Mouse (Mus musculus): Measurements from ENCODE around the gene Gm45062. TPM values are rescaled to one million over a fixed set of nuclear protein-coding genes. Genes with fewer than 3 reads are reported as not detected.

Gm45062 gene
- polyA plus RNA-seq, 1 experiment = not detected

- H3K4me3 ChIP-seq (replicated peaks) = no peak overlapping the region
- no peaks in the 10 kb centered on the region for H3K36me3 ChIP-seq (ENCODE audit: control insufficient read depth)
- no peak for TF ChIP-seq GATA1 (IDR thresholded peaks at IDR 0.05; ENCODE audit: low read length)
- TF ChIP-seq TAL1 (IDR thresholded peaks at IDR 0.05; ENCODE audit: low read length) = no peak
- H3K9me3 ChIP-seq (ENCODE audit: control insufficient read depth, low read length) = no peaks in the 10 kb centered on the region
- no peaks in the 10 kb centered on the region for H3K27me3 ChIP-seq (ENCODE audit: control insufficient read depth)
- H3K4me1 ChIP-seq (ENCODE audit: control insufficient read depth) = peaks cover 2% of the 10 kb centered on the region; the same call in 1 of the 2 replicates
Measured at GRCm38 (mm10) chr6:8638122-8638521, 378.9 kb downstream of the Gm45062 start.

- Histone ChIP-seq H3K4me3 (replicated peaks) (no peak overlapping the region), H3K27me3 (ENCODE audit: control insufficient read depth) (no peaks in the 10 kb centered on the region), H3K4me1 (ENCODE audit: control insufficient read depth) (peaks cover 2% of the 10 kb centered on the region; the same call in 1 of the 2 replicates), H3K9me3 (ENCODE audit: control insufficient read depth, low read length) (no peaks in the 10 kb centered on the region), H3K36me3 (ENCODE audit: control insufficient read depth) (no peaks in the 10 kb centered on the region)
- no peak for TF ChIP-seq GATA1 (IDR thresholded peaks at IDR 0.05; ENCODE audit: low read length)
- TF ChIP-seq TAL1 (IDR thresholded peaks at IDR 0.05; ENCODE audit: low read length) = no peak
Measured at GRCm38 (mm10) chr6:8638899-8639298, 379.6 kb downstream of the Gm45062 start.

GRCm38 (mm10) chr6:8639526-8639925, 380.3 kb downstream of the Gm45062 start:
- no peaks in the 10 kb centered on the region for H3K27me3 ChIP-seq (ENCODE audit: control insufficient read depth)
- H3K4me1 ChIP-seq (ENCODE audit: control insufficient read depth) = peaks cover 2% of the 10 kb centered on the region
- no peaks in the 10 kb centered on the region for H3K9me3 ChIP-seq (ENCODE audit: control insufficient read depth, low read length)
- no peaks in the 10 kb centered on the region for H3K36me3 ChIP-seq (ENCODE audit: control insufficient read depth)
- no peak for TF ChIP-seq TAL1 (IDR thresholded peaks at IDR 0.05; ENCODE audit: low read length)
- no peak for TF ChIP-seq GATA1 (IDR thresholded peaks at IDR 0.05; ENCODE audit: low read length)
- no peak overlapping the region for H3K4me3 ChIP-seq (replicated peaks)

- no peak for TF ChIP-seq TAL1 (IDR thresholded peaks at IDR 0.05; ENCODE audit: low read length)
- TF ChIP-seq GATA1 (IDR thresholded peaks at IDR 0.05; ENCODE audit: low read length) = no peak
- Histone ChIP-seq H3K27me3 (ENCODE audit: control insufficient read depth) (no peaks in the 10 kb centered on the region), H3K4me3 (replicated peaks) (no peak overlapping the region), H3K36me3 (ENCODE audit: control insufficient read depth) (no peaks in the 10 kb centered on the region), H3K9me3 (ENCODE audit: control insufficient read depth, low read length) (no peaks in the 10 kb centered on the region), H3K4me1 (ENCODE audit: control insufficient read depth) (peaks cover 10% of the 10 kb centered on the region)
Measured at GRCm38 (mm10) chr6:8640863-8641262, 381.6 kb downstream of the Gm45062 start.

DNA sequence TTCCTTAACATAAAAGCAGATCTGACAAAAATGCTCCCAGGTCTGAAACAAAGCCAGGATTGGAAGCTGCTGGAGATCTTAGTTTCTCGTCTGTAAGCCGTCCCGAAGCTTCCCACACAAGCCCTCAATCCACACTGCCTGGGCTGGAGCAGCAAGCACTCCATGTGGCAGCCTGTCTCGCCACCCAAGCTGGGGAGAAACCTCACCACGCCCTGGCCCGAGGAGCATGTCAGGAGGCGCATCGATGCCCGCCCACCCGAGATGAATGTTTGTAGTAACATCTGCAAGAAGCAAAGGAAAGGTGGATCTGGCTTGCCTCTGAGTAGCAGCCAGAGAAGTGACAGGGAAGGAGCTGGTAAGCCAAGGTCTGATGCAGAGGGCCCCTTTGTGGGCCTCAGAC, 385.5 kb downstream of the Gm45062 start:
- Histone ChIP-seq H3K9me3 (ENCODE audit: control insufficient read depth, low read length) (no peaks in the 10 kb centered on the region), H3K4me3 (replicated peaks) (no peak overlapping the region), H3K27me3 (ENCODE audit: control insufficient read depth) (no peaks in the 10 kb centered on the region), H3K4me1 (ENCODE audit: control insufficient read depth) (peaks cover 44% of the 10 kb centered on the region), H3K36me3 (ENCODE audit: control insufficient read depth) (no peaks in the 10 kb centered on the region)
- TF ChIP-seq GATA1 (IDR thresholded peaks at IDR 0.05; ENCODE audit: low read length) (no peak), TAL1 (IDR thresholded peaks at IDR 0.05; ENCODE audit: low read length) (no peak)

DNA sequence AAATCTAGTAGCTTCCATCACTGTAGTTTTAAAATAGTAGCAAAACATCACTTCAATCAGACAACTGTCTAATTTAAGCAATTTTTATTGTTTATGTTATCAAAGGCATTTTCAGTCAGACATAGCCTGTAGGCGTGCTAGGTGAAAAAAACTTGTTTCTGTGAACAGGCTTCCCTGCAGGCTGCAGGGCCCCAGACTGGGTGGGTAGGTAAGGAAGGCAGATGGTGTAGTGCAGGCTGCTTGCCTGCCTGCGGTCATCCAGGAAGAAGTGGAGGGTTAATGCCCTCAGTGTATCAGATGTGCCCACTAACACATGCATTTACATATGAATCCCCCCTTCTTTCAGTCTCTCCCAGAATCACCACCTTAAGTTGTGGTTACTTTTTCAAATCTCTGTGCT, 386.5 kb downstream of the Gm45062 start:
- Histone ChIP-seq H3K36me3 (ENCODE audit: control insufficient read depth) (no peaks in the 10 kb centered on the region), H3K4me1 (ENCODE audit: control insufficient read depth) (peaks cover 46% of the 10 kb centered on the region), H3K9me3 (ENCODE audit: control insufficient read depth, low read length) (no peaks in the 10 kb centered on the region), H3K27me3 (ENCODE audit: control insufficient read depth) (no peaks in the 10 kb centered on the region), H3K4me3 (replicated peaks) (no peak overlapping the region)
- no peak for TF ChIP-seq TAL1 (IDR thresholded peaks at IDR 0.05; ENCODE audit: low read length)
- no peak for TF ChIP-seq GATA1 (IDR thresholded peaks at IDR 0.05; ENCODE audit: low read length)

Other genes with a start within 250 kb of the Gm45062 start
- not detected in 2 replicates for gene Col28a1, start 66.8 kb upstream of the Gm45062 start, polyA plus RNA-seq (2012)
- gene Mios, start 50.2 kb upstream of the Gm45062 start, polyA plus RNA-seq (2012) = 0.17 and 0.38 TPM in 2 replicates
- gene Rpa3, start 277 bp upstream of the Gm45062 start, polyA plus RNA-seq (2012) = 0.57 and 0.87 TPM in 2 replicates
- 0.62 and 1.5 TPM in 2 replicates for gene Umad1, start 162 bp upstream of the Gm45062 start, polyA plus RNA-seq (2012)

Measured in erythroblast, embryonic 14.5 days (primary cell).